Mouse (Mus musculus): Measurements from ENCODE around the gene Fam20b.

DNA sequence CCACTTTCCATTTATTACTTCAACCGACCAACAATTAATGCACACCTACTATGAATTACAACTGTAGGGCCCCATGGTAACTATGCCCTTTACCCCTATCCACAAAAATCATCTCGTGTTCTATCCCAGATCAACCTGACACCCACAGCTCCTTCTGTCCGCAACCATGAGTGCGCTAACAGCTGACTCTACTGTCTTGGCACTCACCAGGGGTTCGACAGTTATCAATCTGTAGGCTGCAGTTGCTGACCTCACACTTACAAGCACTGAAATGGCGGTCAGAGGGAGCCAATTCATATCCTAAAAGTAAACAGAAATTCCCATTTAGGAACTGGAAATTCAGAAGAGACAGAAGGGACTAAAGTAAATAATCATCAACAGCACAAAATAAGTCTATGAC is 2.2 kb downstream of the Fam20b start:
- TF ChIP-seq EP300 (IDR thresholded peaks at IDR 0.05; ENCODE audit: low read depth) (no peak), CTCF (IDR thresholded peaks at IDR 0.05; ENCODE audit: low read depth) (no peak)

Data from liver, embryonic 14.5 days (tissue).